In the genomic region with DNA sequence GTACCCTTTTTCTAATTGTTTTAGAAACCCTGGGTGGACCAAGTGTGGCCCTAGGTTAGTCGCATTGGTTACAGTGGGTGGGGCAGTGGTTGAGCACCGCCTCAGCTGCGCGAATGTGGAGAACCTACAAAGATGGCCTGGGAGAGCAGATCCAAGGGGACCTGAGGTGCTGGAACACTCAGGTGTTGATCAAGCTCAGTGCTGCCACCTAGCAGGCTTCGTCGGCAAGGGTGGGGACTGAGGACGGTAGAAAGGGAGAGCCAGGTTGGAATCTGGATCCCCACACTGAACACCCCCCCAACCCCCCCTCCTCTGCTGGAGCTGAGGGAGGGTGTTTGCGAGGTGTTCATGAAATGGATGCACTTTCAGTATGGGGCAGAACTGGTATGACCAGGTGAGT, we compare ENCODE assay signal across 9 mouse cellular contexts. TPM values are rescaled to one million over a fixed set of nuclear protein-coding genes. Genes with fewer than 3 reads are reported as not detected.
DNase-seq lines count a peak whose midpoint lies in the region; ATAC-seq and TF ChIP-seq lines count a peak whose summit lies in the region.
"Had no signal": no experiment of that assay in that cellular context is flagged by ENCODE, and none has a peak within 500 bp of the region (broad histone marks: within the 10 kb centered on the region; RNA-seq: fewer than 3 reads in every experiment).

No protein-coding gene starts in this region.

- peaks cover 0 to 5% of the 10 kb centered on the region in 2 experiments; a peak in 2 of 4 replicates for H3K4me1 ChIP-seq in CH12.LX (ENCODE audit: control insufficient read depth in 1 of 2, insufficient read depth in 2 of 2)
- no peaks in the 10 kb centered on the region for H3K4me1 ChIP-seq in liver, postnatal 0 days (ENCODE audit: insufficient read depth)

- peak in 1 of 2 experiments; percentile 69; a peak in 2 of 4 replicates for TF ChIP-seq CTCF in CH12.LX (conservative IDR thresholded peaks at IDR 0.05 in 1 of 2, IDR thresholded peaks at IDR 0.05 in 1 of 2; ENCODE audit: low read depth in 2 of 2, low read length in 2 of 2)
- peak; percentile 68 for TF ChIP-seq CTCF in liver, postnatal 0 days (IDR thresholded peaks at IDR 0.05; ENCODE audit: low read depth)

- no peak overlapping the region for H3K27ac ChIP-seq in CH12.LX (ENCODE audit: insufficient read depth, low read depth)
- no peak overlapping the region for H3K27ac ChIP-seq in liver, postnatal 0 days (ENCODE audit: low read depth)
- H3K27ac ChIP-seq: macrophage had no signal

- 11% methylated on average over 8 of the region's 8 CpGs for WGBS in liver, postnatal 0 days (ENCODE audit: insufficient replicate concordance)

- dilution Hi-C loops in CH12.LX (cut with MboI; ENCODE audit: extremely low pct_ligation_motif_present, extremely low pct_unique_long_range_greater_than_20kb, low sequenced_read_pairs), result no loop called here

- no peak for TF ChIP-seq EP300 in CH12.LX (IDR thresholded peaks at IDR 0.05; ENCODE audit: low read length)
- no peak for TF ChIP-seq EP300 in liver, postnatal 0 days (IDR thresholded peaks at IDR 0.05; ENCODE audit: low read depth)

- no peak for TF ChIP-seq POLR2A in CH12.LX (IDR thresholded peaks at IDR 0.05; ENCODE audit: low read depth, low read length)

- H3K4me2 ChIP-seq in CH12.LX (ENCODE audit: insufficient read depth, low read depth, poor library complexity, severe bottlenecking), result no peak overlapping the region
- H3K4me2 ChIP-seq in liver, postnatal 0 days (ENCODE audit: low read depth, low read length), result no peak overlapping the region

- H3K36me3 ChIP-seq in CH12.LX (replicated peaks in 1 of 2; ENCODE audit: control insufficient read depth in 1 of 2, insufficient read depth in 1 of 2, low read length in 1 of 2), result no peaks in the 10 kb centered on the region
- no peaks in the 10 kb centered on the region for H3K36me3 ChIP-seq in liver, postnatal 0 days (replicated peaks; ENCODE audit: insufficient read depth, low read length)

- H3K79me2 ChIP-seq in CH12.LX (replicated peaks; ENCODE audit: control insufficient read depth, extremely low read depth, insufficient read depth, poor library complexity, severe bottlenecking), result no peaks in the 10 kb centered on the region

- no peak for ATAC-seq in liver, postnatal 0 days

- peak; percentile 28 for DNase-seq in layer of hippocampus, adult 11-12 months (ENCODE audit: low spot score)
- DNase-seq in layer of hippocampus, adult 9-11 months, result no peak
- DNase-seq in CH12.LX (ENCODE audit: extremely low read depth), result peak; percentile 45
- DNase-seq in adrenal gland, postnatal 10 days, result peak; percentile 67
- DNase-seq in embryo, embryonic 9.5 days (ENCODE audit: extremely low spot score), result peak; percentile 58
- peak; percentile 70 for DNase-seq in liver, postnatal 0 days
- DNase-seq in thymus, postnatal 36 days, result peak; percentile 31 to 42
- DNase-seq in frontal cortex, postnatal 36 days (ENCODE audit: low spot score in 2 of 2), result no peak

- no peak overlapping the region for H3K4me3 ChIP-seq in CH12.LX (replicated peaks in 1 of 3; ENCODE audit: low read depth in 2 of 3, low read length in 2 of 3, poor library complexity in 1 of 3)
- H3K4me3 ChIP-seq in liver, postnatal 0 days (ENCODE audit: low read depth, low read length), result no peak overlapping the region

- no peaks in the 10 kb centered on the region for H3K9me3 ChIP-seq in CH12.LX (replicated peaks; ENCODE audit: low read length)
- H3K9me3 ChIP-seq in liver, postnatal 0 days (ENCODE audit: low read length), result no peaks in the 10 kb centered on the region

- peak; percentile 26 for TF ChIP-seq RAD21 in CH12.LX (IDR thresholded peaks at IDR 0.05; ENCODE audit: low read depth, low read length)

- in situ Hi-C loops in CH12.LX (cut with MboI; ENCODE audit: low pct_ligation_motif_present, low pct_unique_long_range_greater_than_20kb, low sequenced_read_pairs), result no loop called here

- H3K27me3 ChIP-seq in CH12.LX (replicated peaks), result peaks cover 67% of the 10 kb centered on the region
- peaks cover 13% of the 10 kb centered on the region; the same call in 1 of the 2 replicates for H3K27me3 ChIP-seq in liver, postnatal 0 days (ENCODE audit: insufficient read depth, low read length)

- H3K9ac ChIP-seq in CH12.LX (ENCODE audit: insufficient read depth, low read depth), result no peak overlapping the region
- H3K9ac ChIP-seq in liver, postnatal 0 days (replicated peaks), result no peak overlapping the region

TF ChIP-seq in CH12.LX, 34 proteins besides CTCF, POLR2A, EP300 and RAD21:
- no peak for TF ChIP-seq ETS1 (conservative IDR thresholded peaks at IDR 0.05; ENCODE audit: low read depth, low read length)
- TF ChIP-seq SMC3 (IDR thresholded peaks at IDR 0.05; ENCODE audit: low read depth, low read length), result peak; percentile 45
TF ChIP-seq in CH12.LX: peak in this region for 1.

RNA-seq across cellular contexts. Expression of a gene that starts 22.8 kb away (rescaled TPM):
- total RNA-seq in CH12.LX (2012; rRNA removed) (0.04 TPM in 1 of 2 replicates, not detected in the other), CH12.LX (2014; rRNA removed) (not detected in 2 replicates)
- polyA plus RNA-seq in CH12.LX (2012; ENCODE audit: insufficient read length, low read depth), result not detected in 2 replicates
- total RNA-seq in adrenal gland, postnatal 10 days (2021), result 100 to 1,000 TPM; 221 to 331 TPM
- not detected in 2 replicates for polyA plus RNA-seq in liver, postnatal 0 days (2015; fragmentation: Nextera tagmentation; extraction: Ambion mirVana)
- polyA plus RNA-seq: macrophage had no signal

RNA-seq across cellular contexts. Expression of a gene that starts 47.7 kb away (rescaled TPM):
- total RNA-seq in CH12.LX (2012; rRNA removed) (334 and 386 TPM in 2 replicates), CH12.LX (2014; rRNA removed) (415 and 457 TPM in 2 replicates)
- polyA plus RNA-seq in CH12.LX (2012; ENCODE audit: insufficient read length, low read depth), result 375 and 389 TPM in 2 replicates
- total RNA-seq in adrenal gland, postnatal 10 days (2021), result 100 to 1,000 TPM; 274 to 276 TPM
- 112 and 120 TPM in 2 replicates for polyA plus RNA-seq in liver, postnatal 0 days (2015; fragmentation: Nextera tagmentation; extraction: Ambion mirVana)

Comparison
In these comparisons a context has a peak if more than half of its experiments do, and no peak if none do; other contexts are left out.
1. DNase-seq: peak in layer of hippocampus, adult 11-12 months (single experiment), CH12.LX (single experiment), adrenal gland, postnatal 10 days (single experiment), embryo, embryonic 9.5 days (single experiment), liver, postnatal 0 days (single experiment) and thymus, postnatal 36 days (2 of 2); none in layer of hippocampus, adult 9-11 months (single experiment) and frontal cortex, postnatal 36 days (0 of 2).
2. RNA of a gene that starts 22.8 kb away (total RNA-seq): 221 to 331 TPM in adrenal gland, postnatal 10 days; 0.04 TPM in CH12.LX; every median in the first group is over 100 times any median in the second.